Mouse (Mus musculus) kidney, adult 2 months (tissue): Measurements from ENCODE around the gene Ntf3.

Experiments used
- CTCF ChIP-seq: fragments of 200-500 bp; conservative IDR thresholded peaks from 2 replicates; pipeline ENCODE4 v1.5.1; 2011; ENCODE audit warnings: low read depth, mild to moderate bottlenecking, control low read depth, low read length, moderate library complexity, mixed read lengths; ENCODE audit not compliant: insufficient read depth, insufficient read length
- POLR2A ChIP-seq: fragments of 200-500 bp; IDR thresholded peaks from one replicate; pipeline ENCODE4 v1.6.1; 2011; ENCODE audit warnings: low read depth, low read length, control low read depth

GRCm38 (mm10) chr6:126117191-126117590, 49.5 kb downstream of the Ntf3 start:
- TF ChIP-seq CTCF = no peak
- TF ChIP-seq POLR2A = no peak
